Mouse (Mus musculus): ENCODE measurements around the gene Fam207a.

The Fam207a gene

DNA sequence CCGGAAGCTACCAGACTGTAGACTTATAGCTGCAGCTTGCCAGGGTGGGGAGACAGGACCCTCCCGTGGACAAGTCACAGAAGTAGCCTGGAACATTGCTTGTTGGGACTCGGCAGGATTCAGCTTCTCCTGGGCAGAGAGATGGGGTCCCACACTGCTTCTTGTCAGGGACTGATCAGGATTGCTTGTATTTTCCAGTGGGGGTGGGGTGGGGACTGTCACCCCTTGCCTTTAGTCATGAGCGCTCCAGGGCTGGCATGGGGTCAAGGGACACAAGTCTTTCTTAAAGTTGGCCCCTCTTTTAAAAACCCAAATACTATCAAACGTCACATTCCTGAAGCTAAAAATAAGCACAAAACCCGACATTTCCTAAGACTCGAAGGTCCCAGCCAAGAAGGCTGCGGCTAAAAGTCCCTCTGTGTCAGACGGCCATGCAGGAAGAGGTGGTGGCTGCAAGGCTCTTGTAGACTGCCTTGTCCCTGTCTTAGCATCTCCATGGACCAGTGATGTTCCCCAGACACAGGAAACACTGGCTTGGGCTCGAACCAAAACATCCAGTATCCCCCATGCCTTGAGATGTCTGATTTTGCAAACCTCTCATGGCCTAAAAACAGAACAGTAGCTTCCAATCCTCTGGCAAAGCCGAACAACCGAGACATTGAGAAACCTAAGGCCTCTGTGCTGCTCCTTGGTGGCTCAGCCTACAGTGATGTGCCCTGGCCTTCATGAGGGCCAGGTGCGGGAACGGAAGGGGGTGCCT lies 60.2 kb downstream of the Fam207a start:
- DNase-seq (ENCODE audit: low spot score), result no peak

DNA sequence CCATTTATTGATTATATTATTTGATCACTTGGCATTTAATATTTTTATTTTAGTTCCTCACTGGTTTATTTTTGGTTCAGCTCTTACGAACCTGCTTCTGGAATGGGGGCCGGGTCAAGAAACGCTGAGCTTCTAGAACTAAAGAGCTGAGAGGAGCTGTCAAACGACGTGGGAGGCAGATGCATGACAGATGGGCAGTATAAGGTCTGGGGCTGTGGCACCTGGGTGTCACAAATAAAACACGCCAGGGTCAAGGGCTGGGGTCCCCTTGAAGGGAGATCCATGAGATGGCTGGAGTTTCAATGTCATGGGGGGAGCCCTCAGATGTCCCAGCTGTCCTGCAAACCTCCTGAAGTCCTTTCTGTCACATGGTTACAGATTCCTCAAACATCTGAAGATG lies 60.8 kb downstream of the Fam207a start:
- no peak for DNase-seq (ENCODE audit: low spot score)

DNA sequence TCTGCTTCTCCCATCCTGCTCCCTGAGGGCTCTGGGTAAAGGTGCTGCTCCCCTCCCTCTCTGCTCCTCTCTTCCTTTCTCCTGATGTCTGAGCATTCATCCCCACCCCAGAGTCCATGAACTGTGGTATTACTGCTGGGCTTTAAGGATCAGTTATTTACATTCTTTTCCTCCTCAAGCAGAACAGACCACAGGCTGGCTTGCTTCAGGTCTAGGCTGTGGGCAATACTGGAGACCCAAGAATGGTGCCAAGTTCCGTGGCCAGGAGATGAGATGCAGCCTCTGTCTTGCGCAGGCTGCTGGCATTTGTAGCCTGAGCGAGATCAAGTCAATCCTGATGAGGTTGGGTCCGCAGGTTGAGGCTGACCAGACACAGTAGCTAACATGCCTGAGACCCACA lies 63.8 kb downstream of the Fam207a start:
- DNase-seq (ENCODE audit: low spot score), result no peak

DNA sequence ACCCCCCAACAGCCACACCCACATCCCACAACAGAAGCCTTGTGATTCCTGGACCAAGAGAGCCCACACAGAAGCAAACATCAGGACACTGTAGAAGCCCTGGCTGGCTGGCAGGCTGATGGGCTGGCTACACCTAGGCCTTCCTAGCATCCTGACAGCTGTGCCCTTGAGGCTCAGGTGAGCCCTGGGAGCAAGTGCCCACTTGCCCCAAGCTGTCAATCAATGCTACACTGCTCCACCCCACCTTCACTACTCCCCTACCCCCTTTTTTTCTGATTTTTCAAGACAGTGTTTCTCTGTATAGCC lies 65.5 kb downstream of the Fam207a start:
- DNase-seq (ENCODE audit: low spot score), result no peak

DNA sequence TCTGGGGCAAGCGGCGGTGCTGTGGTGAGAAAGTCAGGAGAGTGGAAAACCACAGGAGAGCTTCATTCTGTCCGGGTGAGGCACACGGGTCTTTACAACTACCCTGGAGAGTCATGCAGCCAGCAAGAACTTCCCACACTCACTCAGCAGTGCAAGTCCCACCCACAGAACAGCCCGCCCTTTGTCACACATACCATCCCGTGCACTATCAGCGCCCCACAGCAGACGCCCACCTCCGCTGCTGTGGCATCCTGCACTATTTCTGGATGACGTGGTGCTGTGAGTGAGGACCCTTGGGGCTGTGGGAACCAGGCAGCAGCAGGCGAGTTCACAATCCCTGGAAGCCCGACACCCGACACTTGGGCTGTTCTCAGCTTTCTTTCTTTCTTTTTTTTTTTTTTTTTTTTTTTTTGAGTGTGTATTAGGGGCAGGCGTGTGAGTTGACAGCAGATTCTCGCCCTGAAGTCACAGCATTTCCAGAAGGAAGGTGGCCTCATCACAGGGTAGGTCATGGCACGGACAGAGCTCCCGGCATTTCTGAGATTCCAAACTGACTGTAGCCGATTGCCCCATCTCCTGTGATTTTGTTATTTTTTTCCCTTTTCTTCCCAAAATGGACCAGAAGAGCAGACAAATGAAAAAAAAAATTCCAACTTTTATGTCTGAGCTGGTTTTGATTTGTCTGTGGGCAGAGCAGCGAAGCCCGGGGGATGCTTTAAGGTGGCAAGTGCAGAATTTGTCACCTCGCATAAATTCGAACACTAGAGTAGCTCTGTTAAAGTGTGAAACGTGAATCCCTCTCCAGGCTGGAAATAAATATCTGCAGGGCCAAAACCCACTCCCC lies 66.0 kb downstream of the Fam207a start:
- no peak for DNase-seq (ENCODE audit: low spot score)

DNA sequence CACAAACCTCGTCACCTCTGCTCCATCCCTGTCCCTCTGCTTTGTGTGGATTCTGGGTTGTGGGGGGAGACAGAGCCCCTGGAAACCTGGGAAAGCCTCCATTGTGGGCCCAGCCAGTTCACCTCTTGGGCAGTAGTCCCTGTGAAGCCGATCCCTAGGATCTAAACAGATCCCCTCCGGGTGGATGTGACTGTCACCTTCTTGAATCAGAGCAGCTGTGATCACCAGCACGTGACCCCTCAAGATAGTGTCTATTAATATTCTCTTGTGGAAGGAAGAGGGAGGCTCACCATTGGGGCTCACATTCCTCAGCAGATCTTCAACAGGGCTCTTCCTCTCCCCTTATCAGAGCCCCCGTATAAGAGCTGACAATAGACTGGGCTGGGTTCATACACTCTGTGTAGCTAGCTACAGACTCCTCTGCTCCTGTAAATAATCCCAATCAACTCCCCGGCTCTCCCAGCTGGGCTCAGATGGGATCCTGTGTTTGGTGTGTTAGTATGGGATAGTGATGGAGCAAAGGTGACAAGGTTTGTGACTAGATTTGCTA lies 66.8 kb downstream of the Fam207a start:
- no peak for DNase-seq (ENCODE audit: low spot score)

DNA sequence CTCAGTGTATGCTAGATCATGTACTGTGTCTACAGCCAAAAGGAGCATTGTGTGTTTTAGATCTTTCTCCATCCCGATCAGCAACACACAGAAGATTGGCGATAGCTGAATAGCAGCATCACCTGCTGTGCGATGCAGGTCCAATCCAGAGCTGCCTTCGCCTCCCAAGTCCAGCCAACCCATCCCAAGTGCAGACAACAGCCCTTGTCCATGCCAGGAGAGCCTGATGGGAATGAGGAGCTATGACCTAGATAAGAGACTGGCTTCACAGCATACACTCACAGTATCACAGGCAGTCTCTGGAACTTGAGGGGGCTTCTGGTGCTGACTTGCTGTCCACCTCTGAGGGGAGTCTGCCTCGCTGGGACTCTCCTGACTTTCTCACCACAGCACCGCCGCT lies 67.4 kb downstream of the Fam207a start:
- no peak for DNase-seq (ENCODE audit: low spot score)

DNA sequence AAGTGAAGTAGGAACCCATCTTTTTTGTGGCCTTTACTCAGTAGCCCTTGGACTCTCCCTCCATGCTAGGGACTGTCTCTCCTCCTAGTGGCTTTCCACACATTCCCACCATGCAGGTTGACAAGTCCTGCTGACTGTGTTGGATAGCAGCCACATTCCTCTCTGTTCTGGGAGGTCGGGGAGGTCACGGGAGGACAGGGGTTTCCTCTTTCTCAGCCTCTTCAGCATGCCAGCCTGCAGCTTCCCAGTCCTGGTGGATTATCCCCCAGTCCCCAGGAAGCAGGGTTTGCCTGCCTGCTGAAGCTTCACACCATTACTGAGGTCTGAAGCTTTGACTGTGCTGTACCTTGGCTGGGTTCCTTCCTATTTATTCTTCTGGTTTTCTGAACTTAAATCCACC lies 67.8 kb downstream of the Fam207a start:
- no peak for DNase-seq (ENCODE audit: low spot score)

DNA sequence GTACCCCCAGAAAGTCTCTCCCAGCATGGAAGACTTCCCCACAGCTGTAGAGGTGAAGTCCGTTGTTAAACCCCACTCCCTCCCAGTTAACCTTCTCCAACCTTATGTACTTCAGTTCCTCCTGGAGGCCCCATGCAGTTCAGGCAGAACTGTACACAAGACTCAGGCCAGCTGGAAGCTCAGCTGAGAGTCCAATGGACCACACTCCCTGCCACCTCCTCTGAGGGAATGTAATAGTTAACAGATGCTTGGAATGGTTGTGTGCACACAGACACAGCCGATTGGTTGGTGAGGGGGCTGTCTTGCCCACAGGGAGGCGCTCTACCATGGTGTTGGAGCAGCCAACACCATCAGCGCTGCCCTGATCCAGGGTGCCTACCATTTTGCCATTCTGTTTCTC lies 73.3 kb downstream of the Fam207a start:
- DNase-seq (ENCODE audit: low spot score), result no peak

DNA sequence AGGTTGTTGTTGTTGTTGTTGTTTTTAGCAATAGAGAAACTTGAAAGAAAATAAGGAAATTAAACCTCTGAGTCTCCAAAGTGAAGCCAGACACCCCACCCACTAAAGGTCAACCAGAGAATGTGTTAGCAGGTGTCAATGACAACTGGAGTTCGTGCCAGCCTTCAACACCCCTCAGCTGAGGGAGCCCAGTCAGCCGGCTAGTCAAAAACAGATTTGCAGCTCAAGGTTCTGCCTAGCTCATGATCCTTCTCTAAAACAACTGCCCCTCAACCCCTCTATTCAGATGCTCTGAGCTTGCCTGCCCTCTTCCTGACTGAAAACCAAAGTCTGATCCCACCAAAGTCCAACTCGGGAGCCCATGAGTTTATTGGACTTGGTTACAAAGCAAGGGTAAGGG lies 73.8 kb downstream of the Fam207a start:
- DNase-seq (ENCODE audit: low spot score), result no peak

DNA sequence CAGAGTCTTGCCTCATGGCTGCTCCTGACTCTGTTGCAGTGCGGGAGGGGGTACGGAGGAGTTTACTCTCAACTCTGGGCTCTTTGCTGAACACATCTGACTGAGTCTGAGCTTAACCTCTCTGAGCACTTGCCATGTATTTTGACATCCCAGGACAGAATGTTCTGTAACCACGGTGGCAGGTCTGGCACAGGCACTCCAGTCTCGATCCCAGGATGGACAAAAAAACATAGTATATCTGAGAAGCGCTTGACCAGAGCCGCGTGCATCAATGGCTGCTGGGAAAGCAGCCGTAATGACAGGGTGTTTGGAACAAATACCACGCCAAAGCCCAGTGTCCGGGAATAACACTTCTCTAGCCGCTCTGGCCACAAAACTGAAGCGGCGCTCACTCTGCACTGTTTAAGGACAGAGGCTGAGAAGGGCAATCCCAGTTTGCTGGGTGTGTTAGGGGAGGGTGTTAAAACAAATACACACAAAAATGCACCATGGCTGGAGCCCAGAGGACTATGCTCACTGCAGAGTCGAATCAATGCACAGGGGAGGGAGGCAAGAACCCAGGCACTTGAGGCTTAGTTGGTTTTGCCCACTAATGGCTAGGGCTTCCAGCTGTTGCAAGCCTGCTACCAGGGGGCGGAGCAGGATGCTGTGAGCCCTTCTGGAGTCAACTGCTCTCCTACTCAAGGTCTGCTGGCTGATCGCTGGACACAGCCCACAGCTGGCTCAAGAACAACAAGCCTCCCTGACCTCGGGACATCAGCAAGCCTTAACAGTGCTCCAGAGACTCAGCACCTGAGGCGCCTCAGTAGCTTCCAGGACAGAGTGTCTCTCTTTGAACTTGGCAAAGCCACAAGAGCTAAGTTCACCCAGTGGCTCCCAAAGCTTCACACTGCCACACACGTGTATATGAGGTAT lies 74.5 kb downstream of the Fam207a start:
- DNase-seq (ENCODE audit: low spot score), result no peak

DNA sequence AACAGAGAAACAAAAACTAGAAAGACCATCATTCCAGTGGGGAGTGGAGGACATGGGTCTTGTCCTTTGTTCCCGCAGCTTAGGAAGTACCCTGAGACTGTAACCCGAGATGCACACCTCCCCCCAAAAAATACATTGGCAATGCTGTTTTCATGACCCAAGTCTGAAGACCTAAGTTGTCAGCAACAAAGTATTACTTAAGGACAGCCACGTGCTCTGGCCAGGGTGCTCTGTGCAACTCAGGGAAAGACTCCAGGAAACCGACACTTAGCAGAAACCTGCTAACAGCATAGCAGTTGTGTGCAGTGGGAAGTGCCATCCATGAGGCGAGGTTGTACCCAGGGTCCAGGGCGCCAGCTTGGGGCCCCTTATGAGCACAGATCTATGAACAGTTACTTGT lies 75.3 kb downstream of the Fam207a start:
- DNase-seq (ENCODE audit: low spot score), result no peak

DNA sequence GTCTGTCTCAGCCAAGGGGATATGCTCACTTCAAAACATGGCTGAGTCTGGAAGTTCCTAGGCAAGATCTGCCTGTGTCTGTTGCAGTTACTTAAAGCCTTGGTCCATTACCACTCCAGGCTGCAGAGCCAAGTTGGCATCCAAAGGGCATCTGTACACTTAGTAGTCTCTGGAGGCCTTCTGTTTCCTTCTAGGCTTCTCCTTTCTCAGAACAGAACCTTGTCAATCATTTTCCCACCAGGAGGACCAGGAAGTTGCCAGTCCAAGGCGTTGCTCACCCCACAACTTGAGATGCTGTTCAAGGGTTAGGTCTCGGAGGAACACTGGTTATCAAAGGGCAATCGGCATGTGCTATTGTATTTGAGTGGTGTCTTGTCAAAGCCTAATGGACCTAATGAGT lies 76.6 kb downstream of the Fam207a start:
- no peak for DNase-seq (ENCODE audit: low spot score)

DNA sequence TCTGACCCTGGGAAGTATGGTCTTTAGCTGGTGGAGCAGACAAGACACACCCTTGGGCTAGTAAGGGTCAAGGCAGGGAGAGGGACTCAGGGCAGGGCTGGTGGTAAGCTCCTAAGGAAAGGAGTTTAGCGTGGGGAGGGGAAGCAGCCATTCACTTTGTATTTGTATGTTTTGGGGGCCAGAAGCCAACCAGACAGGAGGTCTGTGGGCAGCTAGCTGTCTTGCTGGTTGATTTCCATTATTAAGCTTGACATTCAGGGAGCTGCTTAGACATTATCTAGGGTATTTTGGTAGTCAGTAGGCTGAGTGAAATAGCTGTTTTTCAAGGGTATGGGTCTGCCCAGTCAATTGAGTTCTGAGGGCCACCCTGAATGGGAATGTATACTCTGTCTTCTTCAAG lies 77.6 kb downstream of the Fam207a start:
- no peak for DNase-seq (ENCODE audit: low spot score)

All from left cerebral cortex, adult 11 months (tissue).